Mouse (Mus musculus) ES-E14 (cell line): ENCODE data around the gene C530008M17Rik.

Experiments
- CHD2 ChIP-seq: IDR thresholded peaks from 2 replicates; pipeline ENCODE4 v1.6.1; 2014; ENCODE audit warnings: mild to moderate bottlenecking, low read depth, low read length, inconsistent platforms
- HCFC1 ChIP-seq: IDR thresholded peaks from 2 replicates; pipeline ENCODE4 v1.6.1; 2012; ENCODE audit warnings: low read length, inconsistent platforms, borderline replicate concordance; ENCODE audit not compliant: insufficient read depth
- MAFK ChIP-seq: IDR thresholded peaks from 2 replicates; pipeline ENCODE4 v1.6.1; 2014; ENCODE audit warnings: mild to moderate bottlenecking, low read depth, low read length, inconsistent platforms; ENCODE audit not compliant: insufficient read depth
- ZC3H11A ChIP-seq: IDR thresholded peaks from 2 replicates; pipeline ENCODE4 v1.6.1; 2012; ENCODE audit warnings: low read depth, mild to moderate bottlenecking, inconsistent platforms, low read length, borderline replicate concordance

GRCm38 (mm10) chr5:76763731-76764130, 107.4 kb downstream of the C530008M17Rik start:
- TF ChIP-seq CHD2 (no peak), ZC3H11A (no peak), HCFC1 (no peak), MAFK (no peak)
